Mouse (Mus musculus) spleen, embryonic (tissue): ENCODE results near the gene Csnk2a2.

Experiments used
- CTCF ChIA-PET: fragments of 350-600 bp; sonication (Branson Sonifier 250); formaldehyde crosslinking; loops from one replicate; lab custom pipeline; 2022; lab: Charles Lee

Gene Csnk2a2

GRCm38 (mm10) chr8:95487800-95488697, 1.8 kb downstream of the Csnk2a2 start:
- CTCF ChIA-PET = no interaction called here

- CTCF ChIA-PET = no interaction called here
Measured at GRCm38 (mm10) chr8:95470008-95470407, 19.8 kb downstream of the Csnk2a2 start.

DNA sequence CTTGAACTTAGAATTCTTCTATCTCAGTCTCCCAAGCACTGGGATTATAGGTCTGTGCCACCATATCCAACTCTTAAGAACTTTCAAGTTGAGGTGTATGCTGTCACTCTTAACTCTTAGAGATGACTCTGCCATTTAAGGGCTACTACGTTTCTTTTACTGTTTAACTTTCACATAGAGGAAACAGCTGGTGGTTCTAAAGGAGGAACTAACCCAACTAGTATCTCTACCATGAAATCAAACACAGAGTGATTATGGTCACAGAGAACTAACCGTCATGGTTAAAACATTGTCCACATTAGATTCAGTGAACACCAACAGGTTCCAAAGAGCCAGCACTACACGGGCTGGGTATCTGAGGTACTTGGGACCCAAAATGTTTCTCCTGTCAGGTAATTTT, 20.8 kb downstream of the Csnk2a2 start:
- CTCF ChIA-PET = interaction anchor here (0.6 kb wide), 1 partner anchor 10 kb away, joined by 4 read pairs; no protein-coding TSS in a partner anchor

GRCm38 (mm10) chr8:95466543-95466942, 23.3 kb downstream of the Csnk2a2 start:
- CTCF ChIA-PET = no interaction called here

- CTCF ChIA-PET = no interaction called here
Measured at GRCm38 (mm10) chr8:95452518-95452917, 37.3 kb downstream of the Csnk2a2 start.

GRCm38 (mm10) chr8:95450271-95450670, 39.6 kb downstream of the Csnk2a2 start:
- CTCF ChIA-PET = no interaction called here

- CTCF ChIA-PET = no interaction called here
Measured at GRCm38 (mm10) chr8:95447661-95448060, 42.2 kb downstream of the Csnk2a2 start.

- CTCF ChIA-PET = no interaction called here
Measured at GRCm38 (mm10) chr8:95445042-95445441, 44.8 kb downstream of the Csnk2a2 start.

- CTCF ChIA-PET = interaction anchor here (0.7 kb wide), 1 partner anchor 63 kb away, joined by 3 read pairs; no protein-coding TSS in a partner anchor
Measured at GRCm38 (mm10) chr8:95441491-95442039, 48.3 kb downstream of the Csnk2a2 start.

DNA sequence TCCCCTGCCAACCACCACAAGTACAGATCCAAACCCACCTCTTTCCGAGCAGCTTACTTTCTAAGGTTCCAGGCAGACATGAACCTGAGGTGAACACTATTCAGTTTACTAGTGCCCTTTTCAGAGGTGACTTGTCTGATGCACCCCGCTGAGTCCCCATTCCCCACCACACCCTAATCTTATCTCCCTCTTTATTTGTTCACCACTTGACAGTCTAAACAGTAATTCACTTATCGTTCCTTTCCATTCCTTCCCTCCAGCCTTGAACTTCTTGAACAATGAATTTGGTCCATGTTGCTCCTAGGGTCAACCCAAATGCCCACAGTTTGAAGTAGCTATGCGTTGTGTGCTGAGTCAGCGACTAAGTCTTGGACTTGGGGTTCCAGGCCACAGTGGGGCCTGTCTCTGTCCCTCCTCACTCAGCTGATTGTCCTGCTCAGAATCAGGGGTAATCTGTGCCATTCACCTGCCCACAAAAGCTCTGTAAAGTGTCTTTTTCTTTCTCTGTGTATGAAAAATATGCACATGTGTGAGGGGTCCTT, 49.6 kb downstream of the Csnk2a2 start:
- CTCF ChIA-PET = no interaction called here

- CTCF ChIA-PET = no interaction called here
Measured at GRCm38 (mm10) chr8:95439421-95439820, 50.4 kb downstream of the Csnk2a2 start.

GRCm38 (mm10) chr8:95437341-95437992, 52.4 kb downstream of the Csnk2a2 start:
- CTCF ChIA-PET = no interaction called here

DNA sequence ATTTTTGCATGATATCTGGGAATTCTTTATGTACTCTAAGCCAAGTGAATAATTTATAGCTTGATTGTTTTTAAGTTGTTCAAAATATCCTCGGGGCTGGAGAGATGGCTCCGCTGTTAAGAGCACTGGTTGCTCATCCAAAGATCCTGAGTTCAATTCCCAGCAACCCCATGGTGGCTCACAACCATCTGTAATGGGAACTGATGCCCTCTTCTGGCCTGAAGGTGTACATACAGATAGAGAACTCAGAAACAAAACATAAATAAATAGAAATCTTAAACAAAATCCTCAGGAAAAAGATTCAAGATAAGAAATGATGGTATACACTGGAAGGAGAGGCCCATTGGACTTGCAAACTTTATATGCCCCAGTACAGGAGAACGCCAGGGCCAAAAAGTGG, 53.9 kb downstream of the Csnk2a2 start:
- CTCF ChIA-PET = interaction anchor here (0.6 kb wide), 1 partner anchor 1176 kb away, joined by 20 read pairs; no protein-coding TSS in a partner anchor

DNA sequence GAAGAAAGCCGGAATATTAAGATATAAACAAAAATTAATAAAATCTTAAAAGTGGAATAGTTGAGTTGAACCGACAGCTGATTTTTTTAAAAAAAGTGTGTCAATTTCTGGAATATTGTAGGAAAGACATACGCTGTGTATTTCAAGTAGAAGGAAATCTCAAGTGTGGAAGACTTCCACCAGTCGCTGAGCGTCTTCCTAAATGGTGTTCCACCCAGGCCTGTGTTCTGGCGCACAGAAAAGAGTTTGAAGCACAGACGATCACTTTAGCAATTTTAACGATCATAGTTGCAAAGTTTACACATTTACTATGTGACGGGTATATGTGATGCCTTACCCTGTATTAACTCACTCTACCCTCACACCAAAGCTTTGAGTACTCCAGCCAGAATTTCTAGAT, 54.4 kb downstream of the Csnk2a2 start:
- CTCF ChIA-PET = no interaction called here

GRCm38 (mm10) chr8:95434686-95435439, 55.0 kb downstream of the Csnk2a2 start, which contains the start of gene Cfap20:
Cfap20 (minus strand) TSS chr8:95434869.
- CTCF ChIA-PET = no interaction called here

DNA sequence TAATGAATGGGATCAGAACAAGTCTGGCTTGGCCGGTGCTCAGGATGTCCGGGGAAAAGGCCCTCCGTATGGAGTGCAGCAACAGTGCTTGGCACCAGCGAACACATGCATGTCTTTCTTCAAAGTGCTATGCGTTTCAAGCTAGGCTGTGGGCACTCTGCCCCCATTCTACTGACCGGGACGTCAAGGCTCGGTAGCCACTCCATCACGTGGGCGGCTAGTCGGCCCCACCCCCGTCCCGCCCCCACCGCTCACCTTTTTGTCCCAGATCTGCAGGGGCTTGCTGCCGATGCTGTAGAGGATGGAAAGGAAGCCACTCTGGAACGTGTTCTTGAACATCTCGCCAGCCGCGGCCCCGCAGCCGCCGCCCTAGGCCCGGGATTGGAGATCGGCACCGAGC, 55.6 kb downstream of the Csnk2a2 start:
- CTCF ChIA-PET = no interaction called here

GRCm38 (mm10) chr8:95433124-95433523, 56.7 kb downstream of the Csnk2a2 start:
- CTCF ChIA-PET = no interaction called here

GRCm38 (mm10) chr8:95432471-95432870, 57.4 kb downstream of the Csnk2a2 start:
- CTCF ChIA-PET = no interaction called here

DNA sequence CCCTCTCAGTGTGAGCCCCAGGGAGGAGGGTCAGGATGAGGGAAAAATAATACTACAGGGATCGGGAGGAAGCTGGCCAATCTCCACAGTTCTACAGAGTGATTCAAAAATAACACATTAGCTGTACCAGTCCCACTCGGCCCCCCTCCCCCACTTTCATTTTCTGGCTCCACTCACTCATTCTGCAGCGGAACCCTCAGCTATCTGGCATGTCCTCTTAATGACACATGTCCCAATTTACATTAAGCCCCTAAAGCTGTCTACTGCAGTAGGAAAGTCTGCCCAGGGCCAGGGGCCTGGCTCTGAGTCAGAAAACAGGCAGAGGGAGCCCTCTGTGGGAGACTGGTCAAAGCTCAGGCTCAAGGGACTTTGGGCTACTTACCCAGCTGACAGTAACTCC, 59.9 kb downstream of the Csnk2a2 start:
- CTCF ChIA-PET = no interaction called here

- CTCF ChIA-PET = interaction anchor here (1.6 kb wide), 1 partner anchor 95 kb away, joined by 3 read pairs; no protein-coding TSS in a partner anchor
Measured at GRCm38 (mm10) chr8:95427594-95428535, 62.0 kb downstream of the Csnk2a2 start.
